Mouse (Mus musculus) layer of hippocampus, postnatal 25 days (tissue): ENCODE data around the gene Vps37c. TPM values are rescaled to one million over a fixed set of nuclear protein-coding genes. Genes with fewer than 3 reads are reported as not detected.

ENCODE experiments used
- DNase-seq, 2 experiments: peaks; one replicate each; pipeline ENCODE4 v3.0.0; 2022; ENCODE audit warnings: mixed read lengths in 2 of 2, low spot score in 1 of 2; ENCODE audit errors: extremely low spot score in 1 of 2
- total RNA-seq, 2 experiments: library from RNA; stranded (reverse); gene quantifications; 2 replicates each; pipeline ENCODE4 v1.2.3; 2021

Vps37c gene
- total RNA-seq, 2 experiments from 2014 or later, result 24.8 to 28.0 TPM

- DNase-seq, result no peak
Observed at GRCm38 (mm10) chr19:10735861-10736260, 47.3 kb downstream of the Vps37c start.

GRCm38 (mm10) chr19:10738038-10738437 is 49.5 kb downstream of the Vps37c start:
- no peak for DNase-seq

GRCm38 (mm10) chr19:10738811-10739210 is 50.3 kb downstream of the Vps37c start, which contains the start of gene Cd5:
Cd5 (minus strand) TSS chr19:10739002.
- no peak for DNase-seq

GRCm38 (mm10) chr19:10739916-10740315 is 51.4 kb downstream of the Vps37c start:
- no peak for DNase-seq

- no peak for DNase-seq
Observed at GRCm38 (mm10) chr19:10740641-10741440, 52.3 kb downstream of the Vps37c start.

- no peak for DNase-seq
Observed at GRCm38 (mm10) chr19:10742145-10742544, 53.6 kb downstream of the Vps37c start.

- DNase-seq, result no peak
Observed at GRCm38 (mm10) chr19:10742565-10742964, 54.0 kb downstream of the Vps37c start.

GRCm38 (mm10) chr19:10747182-10747581 is 58.6 kb downstream of the Vps37c start:
- no peak for DNase-seq

- no peak for DNase-seq
Observed at GRCm38 (mm10) chr19:10747718-10748117, 59.2 kb downstream of the Vps37c start.

GRCm38 (mm10) chr19:10748401-10749102 is 60.0 kb downstream of the Vps37c start:
- no peak for DNase-seq

GRCm38 (mm10) chr19:10749295-10749694 is 60.8 kb downstream of the Vps37c start:
- no peak for DNase-seq

GRCm38 (mm10) chr19:10750161-10750560 is 61.6 kb downstream of the Vps37c start:
- no peak for DNase-seq

GRCm38 (mm10) chr19:10751607-10752006 is 63.1 kb downstream of the Vps37c start:
- no peak for DNase-seq

GRCm38 (mm10) chr19:10752106-10752505 is 63.6 kb downstream of the Vps37c start:
- DNase-seq, result no peak

- no peak for DNase-seq
Observed at GRCm38 (mm10) chr19:10752646-10753045, 64.1 kb downstream of the Vps37c start.

GRCm38 (mm10) chr19:10757125-10757524 is 68.6 kb downstream of the Vps37c start:
- no peak for DNase-seq

GRCm38 (mm10) chr19:10757526-10757925 is 69.0 kb downstream of the Vps37c start:
- no peak for DNase-seq

GRCm38 (mm10) chr19:10758708-10759107 is 70.2 kb downstream of the Vps37c start:
- DNase-seq, result no peak

- DNase-seq, result no peak
Observed at GRCm38 (mm10) chr19:10759525-10759924, 71.0 kb downstream of the Vps37c start.

GRCm38 (mm10) chr19:10759983-10760831 is 71.7 kb downstream of the Vps37c start:
- DNase-seq, result no peak
